12 mouse cellular contexts compared by ENCODE assay signal in the genomic region with DNA sequence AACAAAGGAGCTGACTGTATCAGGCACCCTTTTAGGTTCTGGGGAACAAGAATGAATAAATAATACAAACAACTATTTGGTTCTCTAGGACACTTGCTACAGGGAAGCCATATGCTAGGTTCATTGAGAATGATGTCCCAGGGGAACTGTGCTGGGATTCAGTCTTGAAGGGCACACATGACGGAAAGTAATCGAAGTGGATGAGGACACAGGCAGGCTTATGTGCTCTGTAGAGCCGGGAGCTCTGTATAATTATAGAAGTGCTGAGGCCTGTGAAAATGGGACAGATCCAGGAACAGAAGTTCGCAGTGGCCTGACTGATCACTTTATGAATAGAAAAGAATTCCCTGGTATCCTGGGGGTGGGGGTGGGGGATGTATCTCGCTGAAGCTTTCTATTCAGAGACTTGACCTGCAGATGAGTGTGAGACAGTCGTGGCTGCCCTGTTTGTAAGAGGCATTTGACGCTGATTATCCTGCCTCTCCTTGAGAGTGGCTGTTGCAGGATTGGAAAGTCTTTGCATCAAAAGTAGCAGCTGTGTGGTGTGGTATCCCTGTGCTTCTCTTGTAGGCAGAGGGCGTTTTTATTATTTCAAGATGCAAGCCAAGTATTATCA.
A peak's percentile ranks its signal among the peaks of the same experiment; 100 is the strongest.
DNase-seq lines count a peak whose midpoint lies in the region; ATAC-seq lines count a peak whose summit lies in the region.
"Had no signal": no experiment of that assay in that cellular context is flagged by ENCODE, and none has a peak within 500 bp of the region (broad histone marks: within the 10 kb centered on the region; RNA-seq: fewer than 3 reads in every experiment).

No protein-coding gene starts in this region.

- peaks cover 17% of the 10 kb centered on the region for H3K4me1 ChIP-seq in heart, embryonic 13.5 days
- peaks cover 5% of the 10 kb centered on the region; the same call in 1 of the 2 replicates for H3K4me1 ChIP-seq in hindbrain, embryonic 11.5 days (replicated peaks; ENCODE audit: control insufficient read depth, insufficient read depth, low read length)
- peaks cover 15% of the 10 kb centered on the region for H3K4me1 ChIP-seq in midbrain, embryonic 13.5 days (replicated peaks)
- no peaks in the 10 kb centered on the region for H3K4me1 ChIP-seq in kidney, embryonic 14.5 days (ENCODE audit: control insufficient read depth, insufficient read depth, low read length)

- H3K4me2 ChIP-seq in heart, embryonic 13.5 days = peak overlapping the region; percentile 12; the same call in 1 of the 2 replicates
- no peak overlapping the region for H3K4me2 ChIP-seq in hindbrain, embryonic 11.5 days (replicated peaks; ENCODE audit: low read depth, low read length)
- no peak overlapping the region for H3K4me2 ChIP-seq in midbrain, embryonic 13.5 days (replicated peaks)
- no peak overlapping the region for H3K4me2 ChIP-seq in kidney, embryonic 14.5 days (replicated peaks; ENCODE audit: low read depth, low read length)
- H3K4me2 ChIP-seq: limb, embryonic 15.5 days; lung, embryonic 15.5 days had no signal

- no peaks in the 10 kb centered on the region for H3K9me3 ChIP-seq in heart, embryonic 13.5 days
- H3K9me3 ChIP-seq in hindbrain, embryonic 11.5 days (ENCODE audit: control insufficient read depth, low read length) = no peaks in the 10 kb centered on the region
- H3K9me3 ChIP-seq in midbrain, embryonic 13.5 days = no peaks in the 10 kb centered on the region
- no peaks in the 10 kb centered on the region for H3K9me3 ChIP-seq in kidney, embryonic 14.5 days (ENCODE audit: control insufficient read depth, low read length)
- H3K9me3 ChIP-seq: limb, embryonic 15.5 days; lung, embryonic 15.5 days had no signal

- H3K27ac ChIP-seq in heart, embryonic 13.5 days (replicated peaks) = 0 out of 2 replicates have a peak overlapping the region, but pooled peaks have one; percentile 5
- H3K27ac ChIP-seq in hindbrain, embryonic 11.5 days (ENCODE audit: low read depth, low read length) = no peak overlapping the region
- no peak overlapping the region for H3K27ac ChIP-seq in midbrain, embryonic 13.5 days
- H3K27ac ChIP-seq in kidney, embryonic 14.5 days (ENCODE audit: low read depth, low read length) = no peak overlapping the region
- H3K27ac ChIP-seq: limb, embryonic 15.5 days; lung, embryonic 15.5 days had no signal

- no peaks in the 10 kb centered on the region for H3K27me3 ChIP-seq in heart, embryonic 13.5 days (replicated peaks)
- H3K27me3 ChIP-seq in hindbrain, embryonic 11.5 days (ENCODE audit: control insufficient read depth, insufficient read depth, low read length) = no peaks in the 10 kb centered on the region
- peaks cover 4% of the 10 kb centered on the region; the same call in 1 of the 2 replicates for H3K27me3 ChIP-seq in midbrain, embryonic 13.5 days
- no peaks in the 10 kb centered on the region for H3K27me3 ChIP-seq in kidney, embryonic 14.5 days (ENCODE audit: control insufficient read depth, insufficient read depth, low read length)
- H3K27me3 ChIP-seq: limb, embryonic 15.5 days; lung, embryonic 15.5 days had no signal

- intact Hi-C loops in heart, postnatal 36 days (cut with DNase I) = no loop called here

- no peak overlapping the region for H3K4me3 ChIP-seq in heart, embryonic 13.5 days
- no peak overlapping the region for H3K4me3 ChIP-seq in hindbrain, embryonic 11.5 days (ENCODE audit: low read depth, low read length)
- H3K4me3 ChIP-seq in midbrain, embryonic 13.5 days (replicated peaks) = no peak overlapping the region
- H3K4me3 ChIP-seq in kidney, embryonic 14.5 days (ENCODE audit: low read length) = no peak overlapping the region
- H3K4me3 ChIP-seq: limb, embryonic 15.5 days; lung, embryonic 15.5 days had no signal

- H3K36me3 ChIP-seq in heart, embryonic 13.5 days = no peaks in the 10 kb centered on the region
- no peaks in the 10 kb centered on the region for H3K36me3 ChIP-seq in hindbrain, embryonic 11.5 days (ENCODE audit: control insufficient read depth, insufficient read depth, low read length)
- H3K36me3 ChIP-seq in midbrain, embryonic 13.5 days = no peaks in the 10 kb centered on the region
- H3K36me3 ChIP-seq in kidney, embryonic 14.5 days (ENCODE audit: control insufficient read depth, insufficient read depth, low read length) = no peaks in the 10 kb centered on the region
- H3K36me3 ChIP-seq: limb, embryonic 15.5 days; lung, embryonic 15.5 days had no signal

- no peak for ATAC-seq in heart, embryonic 13.5 days (ENCODE audit: extremely low read depth, insufficient number of reproducible peaks, low FRiP score, low TSS enrichment)
- peak; percentile 75 for ATAC-seq in hindbrain, embryonic 11.5 days (ENCODE audit: low FRiP score)
- peak; percentile 83 for ATAC-seq in midbrain, embryonic 13.5 days
- ATAC-seq in kidney, embryonic 14.5 days (ENCODE audit: low FRiP score, low TSS enrichment) = no peak

- H3K9ac ChIP-seq in heart, embryonic 13.5 days = no peak overlapping the region
- H3K9ac ChIP-seq in hindbrain, embryonic 11.5 days (ENCODE audit: low read depth, low read length) = no peak overlapping the region
- H3K9ac ChIP-seq in midbrain, embryonic 13.5 days (replicated peaks) = no peak overlapping the region
- H3K9ac ChIP-seq in kidney, embryonic 14.5 days (ENCODE audit: low read depth, low read length) = no peak overlapping the region
- H3K9ac ChIP-seq: limb, embryonic 15.5 days; lung, embryonic 15.5 days had no signal

- 31% methylated on average over 8 of the region's 8 CpGs for WGBS in heart, embryonic 13.5 days
- 16% methylated on average over 8 of the region's 8 CpGs for WGBS in hindbrain, embryonic 11.5 days
- WGBS in midbrain, embryonic 13.5 days = 8% methylated on average over 8 of the region's 8 CpGs
- 55% methylated on average over 8 of the region's 8 CpGs for whole genome bisulfite sequencing in kidney, embryonic 14.5 days

- no peak for DNase-seq in heart, postnatal 36 days
- peak; percentile 53 for DNase-seq in embryo, embryonic 10.5 days (ENCODE audit: low spot score)
- peak; percentile 33 for DNase-seq in hindbrain, embryonic 11.5 days (ENCODE audit: low spot score)
- DNase-seq in adrenal gland, adult 18-20 months (ENCODE audit: low spot score in 2 of 2) = no peak
- DNase-seq: gastrocnemius, postnatal 36 days; kidney, adult 11 months; thymus, adult 18-20 months had no signal

Comparison
In these comparisons a context has a peak if more than half of its experiments do, and no peak if none do; other contexts are left out.
1. ATAC-seq: peak in hindbrain, embryonic 11.5 days (single experiment) and midbrain, embryonic 13.5 days (single experiment); none in heart, embryonic 13.5 days (single experiment) and kidney, embryonic 14.5 days (single experiment).
2. DNase-seq: peak in embryo, embryonic 10.5 days (single experiment) and hindbrain, embryonic 11.5 days (single experiment); none in heart, postnatal 36 days (0 of 2) and adrenal gland, adult 18-20 months (0 of 2).